In the genomic region with DNA sequence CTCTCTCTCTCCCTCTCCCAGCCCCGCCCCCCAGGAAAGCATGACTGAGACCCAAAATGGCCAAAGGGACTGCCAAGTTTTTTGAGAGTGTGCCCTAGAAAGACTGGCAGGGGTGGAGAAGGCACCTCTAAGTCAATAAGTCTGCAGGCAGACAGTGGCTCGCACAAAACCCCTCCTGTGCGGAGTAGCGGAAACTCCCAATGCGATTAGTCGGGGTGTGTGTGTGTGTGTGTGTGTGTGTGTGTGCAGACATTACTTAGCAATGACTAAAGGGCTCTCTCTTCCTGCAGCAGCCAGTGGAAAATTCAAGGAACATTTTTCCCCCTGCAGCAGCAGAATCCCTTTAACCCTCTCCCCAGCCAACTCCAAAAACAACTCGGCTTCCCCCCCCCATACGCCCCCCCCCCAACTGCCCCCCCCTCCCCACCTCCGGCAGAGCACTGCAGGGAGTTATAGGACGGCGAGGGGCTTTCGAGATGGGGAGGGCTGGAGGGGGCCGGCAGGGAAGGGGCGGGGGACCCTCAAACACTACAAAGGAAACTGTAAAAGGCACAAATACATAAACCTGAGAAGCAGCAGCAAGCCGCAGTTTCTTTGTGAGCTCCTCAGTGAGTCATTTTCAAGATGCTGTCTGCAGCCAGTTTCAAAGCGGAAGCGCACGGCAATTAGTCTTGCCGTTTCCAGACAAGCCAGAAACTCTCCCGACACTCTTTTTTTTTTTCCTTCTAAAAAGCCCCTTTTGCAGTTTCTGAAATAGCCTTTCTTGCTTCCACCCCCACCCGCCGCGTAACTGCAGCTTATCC, we compare ENCODE assay signal across 8 mouse cellular contexts. TPM values are rescaled to one million over a fixed set of nuclear protein-coding genes. Genes with fewer than 3 reads are reported as not detected.
DNase-seq lines count a peak whose midpoint lies in the region; ATAC-seq and TF ChIP-seq lines count a peak whose summit lies in the region.

No protein-coding gene starts in this region.

- H3K27me3 ChIP-seq in heart, adult 2 months (ENCODE audit: control insufficient read depth, insufficient read depth, low read length): no peaks in the 10 kb centered on the region
- H3K27me3 ChIP-seq in liver, embryonic 16.5 days (ENCODE audit: control insufficient read depth, insufficient read depth, low read depth, low read length): peaks cover 40% of the 10 kb centered on the region
- H3K27me3 ChIP-seq in neural tube, embryonic 11.5 days (ENCODE audit: control insufficient read depth, insufficient read depth, low read length): no peaks in the 10 kb centered on the region

- DNase-seq in ovary, adult 18-20 months (ENCODE audit: low spot score): peak; percentile 19
- no peak for DNase-seq in ovary, postnatal 36 days (ENCODE audit: low spot score)
- peak; percentile 69 to 72 for DNase-seq in heart, adult 2 months
- DNase-seq in kidney, adult 11 months: peak; percentile 51
- peak; percentile 75 for DNase-seq in neural tube, embryonic 11.5 days (ENCODE audit: low spot score)
- peak; percentile 67 for DNase-seq in thymus, postnatal 25 days

- H3K9me3 ChIP-seq in liver, embryonic 16.5 days (replicated peaks; ENCODE audit: control insufficient read depth, low read length): no peaks in the 10 kb centered on the region
- H3K9me3 ChIP-seq in neural tube, embryonic 11.5 days (ENCODE audit: control insufficient read depth, low read length): no peaks in the 10 kb centered on the region

- H3K4me3 ChIP-seq in cortical plate, adult 2 months (ENCODE audit: insufficient read depth, low read length): peak overlapping the region; percentile 48; the same call in 1 of the 2 replicates
- H3K4me3 ChIP-seq in heart, adult 2 months: peak overlapping the region; percentile 68
- H3K4me3 ChIP-seq in liver, embryonic 16.5 days (ENCODE audit: low read depth, low read length): peak overlapping the region; percentile 57
- H3K4me3 ChIP-seq in neural tube, embryonic 11.5 days (ENCODE audit: low read depth, low read length): peak overlapping the region; percentile 61

- peak overlapping the region; percentile 98 for H3K9ac ChIP-seq in heart, adult 2 months (ENCODE audit: low read depth, low read length)
- no peak overlapping the region; the same call in 1 of the 2 replicates for H3K9ac ChIP-seq in liver, embryonic 16.5 days (ENCODE audit: low read depth, low read length)
- peak overlapping the region; percentile 86 for H3K9ac ChIP-seq in neural tube, embryonic 11.5 days (ENCODE audit: low read length)

- H3K36me3 ChIP-seq in heart, adult 2 months (ENCODE audit: control insufficient read depth, insufficient read depth, low read length): peaks cover 15% of the 10 kb centered on the region
- H3K36me3 ChIP-seq in liver, embryonic 16.5 days (ENCODE audit: control insufficient read depth, insufficient read depth): no peaks in the 10 kb centered on the region
- no peaks in the 10 kb centered on the region for H3K36me3 ChIP-seq in neural tube, embryonic 11.5 days (ENCODE audit: control insufficient read depth, insufficient read depth, low read length)

- 1% methylated on average over 22 of the region's 23 CpGs for WGBS in heart, adult 2 months
- WGBS in liver, embryonic 16.5 days (ENCODE audit: insufficient replicate concordance): 1% methylated on average over 18 of the region's 23 CpGs
- WGBS in neural tube, embryonic 11.5 days: 0% methylated on average over 19 of the region's 23 CpGs

- intact Hi-C loops in heart, adult 2 months (cut with DNase I): loop anchor here (2.0 kb wide), 1 partner anchor 15 kb away; no protein-coding TSS in a partner anchor

- peak overlapping the region; percentile 65 for H3K4me2 ChIP-seq in liver, embryonic 16.5 days (ENCODE audit: low read depth, low read length)
- H3K4me2 ChIP-seq in neural tube, embryonic 11.5 days (ENCODE audit: low read depth): peak overlapping the region; percentile 87

- TF ChIP-seq EP300 in heart, adult 2 months (IDR thresholded peaks at IDR 0.05; ENCODE audit: insufficient read depth, low read depth, low read length): peak; percentile 86

- peaks cover 1% of the 10 kb centered on the region for H3K79me2 ChIP-seq in heart, adult 2 months (replicated peaks; ENCODE audit: control insufficient read depth, insufficient read depth, low read length)

- TF ChIP-seq POLR2A in cortical plate, adult 2 months (IDR thresholded peaks at IDR 0.05; ENCODE audit: extremely low read depth, insufficient read depth, low read length): no peak
- peak; percentile 70 for TF ChIP-seq POLR2A in heart, adult 2 months (IDR thresholded peaks at IDR 0.05; ENCODE audit: insufficient read depth, low read depth, low read length)

- H3K4me1 ChIP-seq in cortical plate, adult 2 months (ENCODE audit: control insufficient read depth, insufficient read depth, low read length): peaks cover 3% of the 10 kb centered on the region; the same call in 1 of the 2 replicates
- peaks cover 4% of the 10 kb centered on the region for H3K4me1 ChIP-seq in heart, adult 2 months (ENCODE audit: control insufficient read depth, insufficient read depth, low read length)
- H3K4me1 ChIP-seq in liver, embryonic 16.5 days (ENCODE audit: control insufficient read depth, low read depth, low read length): no peaks in the 10 kb centered on the region; the same call in 1 of the 2 replicates
- no peaks in the 10 kb centered on the region for H3K4me1 ChIP-seq in neural tube, embryonic 11.5 days (ENCODE audit: control insufficient read depth, insufficient read depth, low read length)

- ATAC-seq in liver, embryonic 16.5 days (ENCODE audit: low read depth): no peak
- ATAC-seq in neural tube, embryonic 11.5 days (ENCODE audit: insufficient read depth, low FRiP score, low TSS enrichment): no peak

- no peak for TF ChIP-seq CTCF in cortical plate, adult 2 months (IDR thresholded peaks at IDR 0.05; ENCODE audit: extremely low read depth, insufficient read depth, low read length)
- no peak for TF ChIP-seq CTCF in heart, adult 2 months (IDR thresholded peaks at IDR 0.05)

- H3K27ac ChIP-seq in cortical plate, adult 2 months (ENCODE audit: insufficient read depth, low read length): 0 out of 2 replicates have a peak overlapping the region, but pooled peaks have one; percentile 5
- H3K27ac ChIP-seq in heart, adult 2 months: peak overlapping the region; percentile 100
- H3K27ac ChIP-seq in liver, embryonic 16.5 days (ENCODE audit: low read length): peak overlapping the region; percentile 52
- peak overlapping the region; percentile 74 for H3K27ac ChIP-seq in neural tube, embryonic 11.5 days (ENCODE audit: low read depth, low read length)

RNA-seq across cellular contexts. Expression of a gene that starts 1.6 kb away (rescaled TPM):
- 6.5 and 6.9 TPM in 2 replicates for polyA plus RNA-seq in cortical plate, adult 2 months (2012; rRNA removed)
- total RNA-seq in heart, adult 2 months (2021): 10 to 100 TPM; 33.8 to 39.4 TPM
- polyA plus RNA-seq in heart, adult 2 months (2012; rRNA removed): 31.9 and 32.1 TPM in 2 replicates
- polyA plus RNA-seq in liver, embryonic 16.5 days (2015; fragmentation: Nextera tagmentation; extraction: Ambion mirVana): 4.6 and 5.1 TPM in 2 replicates
- 21.9 and 28.1 TPM in 2 replicates for polyA plus RNA-seq in neural tube, embryonic 11.5 days (2014; fragmentation: Nextera tagmentation; extraction: Ambion mirVana)

Comparison
In these comparisons a context has a peak if more than half of its experiments do, and no peak if none do; other contexts are left out.
1. H3K27ac ChIP-seq: peak in every context shown above with its lines; median percentile 100 in heart, adult 2 months; 74 in neural tube, embryonic 11.5 days; 52 in liver, embryonic 16.5 days; 5 in cortical plate, adult 2 months.